Mouse (Mus musculus): ENCODE results near the gene Irx3. TPM values are rescaled to one million over a fixed set of nuclear protein-coding genes. Genes with fewer than 3 reads are reported as not detected.

The Irx3 gene
- 10 to 100 TPM; 30.0 to 41.2 TPM for total RNA-seq (2021)

GRCm38 (mm10) chr8:91801839-91802238, at the start of gene Irx3:
Gene Irx3, minus strand, starts transcription at chr8:91802067.
- peak; percentile 76 to 86 for DNase-seq
- intact Hi-C loops (cut with DNase I), result loop anchor here (2.0 to 10.0 kb wide), 5 partner anchors 50 to 923 kb away; no protein-coding TSS in a partner anchor

DNA sequence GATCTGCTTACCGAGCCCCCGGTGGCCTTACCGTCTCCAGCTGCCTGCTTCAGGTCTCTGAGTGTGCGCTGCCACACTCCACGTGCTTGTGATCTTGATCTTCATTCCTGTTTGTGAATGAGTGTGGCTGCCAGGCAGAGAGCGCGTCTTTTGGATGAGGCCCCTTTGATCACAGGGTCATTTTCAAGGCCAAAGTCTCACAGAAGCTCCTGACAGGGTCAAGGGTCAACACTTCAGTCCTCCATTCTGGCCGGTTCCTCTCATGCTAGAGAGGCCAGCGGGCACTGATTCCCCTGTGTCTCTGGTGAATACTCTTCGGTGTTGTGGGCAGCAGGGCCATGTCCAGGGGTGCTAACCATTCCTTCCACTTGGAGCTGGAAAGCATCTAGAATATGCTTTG, 49.5 kb upstream of the Irx3 start:
- no peak for DNase-seq
- intact Hi-C loops (cut with DNase I), result loop anchor here (5.0 kb wide), 1 partner anchor 49 kb away; the partner anchor contains the start of gene Irx3

- no peak for DNase-seq
- intact Hi-C loops (cut with DNase I), result loop anchor here (5.0 kb wide), 1 partner anchor 48 kb away; the partner anchor contains the start of gene Irx3
Observed at GRCm38 (mm10) chr8:91849984-91850383, 48.1 kb upstream of the Irx3 start.

DNA sequence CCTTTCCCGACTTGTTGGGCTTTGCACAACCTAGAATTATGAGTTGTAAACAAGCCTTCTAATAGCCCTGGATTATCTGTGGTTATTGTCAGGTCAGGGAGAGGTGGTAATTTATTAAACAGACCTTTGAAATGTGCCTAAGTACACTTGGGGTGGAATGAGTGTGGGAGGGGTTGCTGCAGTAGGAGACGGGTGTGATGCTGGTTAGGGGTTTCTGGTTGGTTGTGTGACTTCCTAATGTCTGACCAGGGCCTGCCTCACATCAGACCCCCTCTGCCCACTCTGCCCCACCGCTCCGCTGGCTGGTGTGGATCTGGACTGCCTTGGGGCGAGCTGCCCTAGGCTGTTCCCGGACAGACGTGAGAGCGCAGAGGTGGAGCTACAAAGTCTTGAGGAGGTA, 47.7 kb upstream of the Irx3 start:
- intact Hi-C loops (cut with DNase I), result no loop called here
- DNase-seq, result no peak

DNA sequence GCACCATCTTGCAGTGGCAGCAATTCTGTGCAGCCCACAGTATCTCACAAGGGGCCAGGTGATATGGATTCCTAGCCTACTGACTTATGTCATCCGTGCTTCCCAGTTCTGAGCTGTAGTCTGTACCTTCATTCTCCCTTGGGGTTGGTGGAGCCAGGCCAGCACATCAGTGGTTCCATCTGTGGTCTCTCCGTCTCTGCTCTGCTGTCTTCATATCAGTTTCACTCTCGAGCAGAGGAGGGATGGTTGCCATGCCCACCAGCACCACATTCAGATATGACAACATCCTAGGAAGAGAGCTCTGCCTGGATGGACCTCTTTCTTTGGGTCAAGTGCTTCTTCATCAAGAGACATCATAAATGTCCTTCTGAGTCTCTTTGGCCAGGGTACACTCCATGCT, 43.8 kb upstream of the Irx3 start:
- intact Hi-C loops (cut with DNase I), result no loop called here
- no peak for DNase-seq

- intact Hi-C loops (cut with DNase I), result no loop called here
- DNase-seq, result no peak
Observed at GRCm38 (mm10) chr8:91837131-91837530, 35.3 kb upstream of the Irx3 start.

DNA sequence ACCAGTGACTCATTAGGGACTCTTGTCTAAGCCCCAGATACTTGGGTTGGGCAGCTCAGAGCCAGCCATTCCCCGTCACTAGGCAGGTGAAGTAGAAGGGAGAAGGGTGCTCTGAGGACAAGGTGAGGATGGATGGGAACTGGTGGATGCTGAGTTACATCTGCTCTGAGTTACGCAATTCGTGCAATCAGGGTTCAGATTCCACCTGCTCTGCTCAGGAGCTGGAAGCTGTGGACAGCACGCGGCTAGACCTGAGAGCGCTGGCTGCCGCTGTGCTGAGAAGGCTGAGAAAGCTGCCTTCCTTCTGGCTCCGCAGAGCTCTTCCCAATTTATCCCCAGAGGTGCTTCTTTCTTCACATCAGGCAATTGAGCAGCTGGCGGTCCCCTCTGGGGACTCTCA, 34.8 kb upstream of the Irx3 start:
- no peak for DNase-seq
- intact Hi-C loops (cut with DNase I), result no loop called here

DNA sequence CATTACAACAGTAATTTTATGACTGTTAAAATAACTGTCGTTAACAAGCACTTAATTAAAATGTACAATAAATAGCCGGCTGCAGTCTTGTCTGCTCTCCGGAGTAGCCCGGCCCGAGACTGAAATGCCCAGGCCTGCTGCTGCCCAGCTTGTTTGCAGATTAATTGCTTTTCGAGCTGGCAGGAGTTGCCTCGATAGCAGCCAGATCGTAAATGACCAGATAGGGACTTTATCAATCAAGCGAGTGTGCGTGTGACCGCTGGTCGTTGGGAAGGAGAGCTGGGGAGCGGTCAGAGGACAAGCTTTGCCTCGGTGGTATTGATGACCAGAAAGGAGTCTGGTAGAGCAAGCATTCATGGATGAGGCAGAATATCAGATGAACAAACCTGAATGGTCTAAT, 25.8 kb upstream of the Irx3 start:
- no peak for DNase-seq
- intact Hi-C loops (cut with DNase I), result no loop called here

DNA sequence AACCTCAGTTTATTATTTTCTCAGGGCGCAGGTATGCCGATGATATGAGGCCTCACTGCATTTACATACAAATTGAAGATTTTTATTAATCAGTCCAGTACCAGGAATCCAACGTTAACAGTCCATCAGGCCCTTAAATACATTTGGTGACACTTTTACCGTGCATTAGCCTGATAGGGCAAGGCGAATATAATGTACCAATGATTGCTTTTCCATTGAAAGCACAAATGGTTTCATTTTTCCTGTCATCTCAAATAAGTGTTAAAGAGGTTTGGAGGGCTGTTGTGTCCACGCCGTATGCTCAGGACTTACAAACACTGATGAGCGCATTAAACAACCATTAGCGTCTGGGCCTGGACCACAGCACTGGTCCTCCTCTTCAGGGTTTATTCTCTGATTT, 25.3 kb upstream of the Irx3 start:
- DNase-seq, result no peak
- intact Hi-C loops (cut with DNase I), result no loop called here

GRCm38 (mm10) chr8:91823357-91823756, 21.5 kb upstream of the Irx3 start:
- no peak for DNase-seq
- intact Hi-C loops (cut with DNase I), result no loop called here

GRCm38 (mm10) chr8:91822746-91823145, 20.9 kb upstream of the Irx3 start:
- intact Hi-C loops (cut with DNase I), result no loop called here
- no peak for DNase-seq

DNA sequence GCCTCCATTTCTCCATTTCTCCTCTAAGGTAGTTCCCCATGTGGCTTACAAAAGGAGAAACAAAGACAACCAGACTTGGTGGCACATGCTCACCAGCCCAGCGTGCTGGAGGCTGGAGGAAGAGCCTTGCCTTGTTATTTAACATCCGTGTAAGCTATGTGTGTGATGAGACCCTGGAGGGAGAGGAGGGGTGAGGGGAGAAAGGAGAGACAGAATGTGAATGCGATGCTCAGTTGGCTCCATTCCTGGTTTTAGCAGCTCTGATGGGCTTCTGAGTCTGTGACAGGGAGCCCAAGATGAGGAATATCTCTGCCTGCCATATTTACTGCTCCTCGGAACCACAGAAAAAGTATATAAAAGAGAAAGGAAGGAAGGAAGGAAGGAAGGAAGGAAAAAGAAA, 20.1 kb upstream of the Irx3 start:
- DNase-seq, result no peak
- intact Hi-C loops (cut with DNase I), result no loop called here

DNA sequence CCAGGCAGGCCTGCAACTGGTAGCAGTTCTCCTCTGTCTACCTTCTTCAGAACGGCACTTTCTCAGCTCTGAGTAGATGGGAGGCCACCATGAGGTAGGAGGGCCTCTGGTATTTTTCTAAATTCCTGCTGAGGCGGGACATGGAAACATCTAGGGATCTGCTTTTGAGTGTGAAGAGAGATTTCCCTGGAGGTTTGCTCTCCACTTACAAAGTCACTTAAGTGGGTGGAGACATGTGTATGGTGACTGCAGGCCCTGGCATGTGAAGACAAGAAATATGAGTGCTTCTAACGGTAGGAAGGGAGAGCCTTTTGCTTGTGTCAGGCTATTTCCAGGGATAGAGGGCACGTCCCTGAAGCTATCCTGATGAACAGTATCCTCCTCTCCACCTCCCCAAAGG, 17.9 kb upstream of the Irx3 start:
- DNase-seq, result no peak
- intact Hi-C loops (cut with DNase I), result no loop called here

DNA sequence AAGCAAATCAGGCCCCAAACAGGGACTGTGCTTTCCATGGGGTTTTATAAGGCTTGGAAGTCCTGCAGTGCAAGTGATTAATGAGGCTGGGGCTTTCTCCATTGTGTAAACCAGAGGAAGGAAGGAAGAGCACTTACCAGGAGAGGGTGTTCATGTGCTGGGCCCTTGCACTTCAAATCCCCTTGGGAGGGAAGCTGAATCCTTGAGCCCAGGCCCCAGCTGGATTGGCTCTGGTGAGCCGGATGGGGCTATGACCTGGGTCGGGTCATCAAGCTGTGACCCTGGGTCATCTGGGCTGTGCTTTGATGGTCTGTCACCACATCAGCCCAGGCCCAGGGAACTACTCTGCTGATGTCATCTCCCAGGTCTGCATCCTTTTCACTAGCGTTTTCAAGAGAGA, 16.9 kb upstream of the Irx3 start:
- intact Hi-C loops (cut with DNase I), result no loop called here

GRCm38 (mm10) chr8:91814106-91814505, 12.2 kb upstream of the Irx3 start:
- intact Hi-C loops (cut with DNase I), result no loop called here
- DNase-seq, result peak; percentile 36 to 37

More for the DNA sequence above, 16.9 kb upstream of the Irx3 start:
- DNase-seq, result no peak

GRCm38 (mm10) chr8:91806720-91807241, 4.9 kb upstream of the Irx3 start:
- intact Hi-C loops (cut with DNase I), result loop anchor here (10.0 kb wide), 1 partner anchor 918 kb away; no protein-coding TSS in a partner anchor
- DNase-seq, result no peak

- DNase-seq, result no peak
- intact Hi-C loops (cut with DNase I), result loop anchor here (10.0 kb wide), 1 partner anchor 919 kb away; no protein-coding TSS in a partner anchor
Observed at GRCm38 (mm10) chr8:91806084-91806719, 4.3 kb upstream of the Irx3 start.

GRCm38 (mm10) chr8:91805254-91805671, 3.4 kb upstream of the Irx3 start:
- peak; percentile 34 to 60 for DNase-seq
- intact Hi-C loops (cut with DNase I), result loop anchor here (10.0 kb wide), 1 partner anchor 920 kb away; no protein-coding TSS in a partner anchor

GRCm38 (mm10) chr8:91804403-91805253, 2.8 kb upstream of the Irx3 start:
- DNase-seq, result no peak
- intact Hi-C loops (cut with DNase I), result loop anchor here (5.0 to 10.0 kb wide), 4 partner anchors 48 to 920 kb away; no protein-coding TSS in a partner anchor

DNA sequence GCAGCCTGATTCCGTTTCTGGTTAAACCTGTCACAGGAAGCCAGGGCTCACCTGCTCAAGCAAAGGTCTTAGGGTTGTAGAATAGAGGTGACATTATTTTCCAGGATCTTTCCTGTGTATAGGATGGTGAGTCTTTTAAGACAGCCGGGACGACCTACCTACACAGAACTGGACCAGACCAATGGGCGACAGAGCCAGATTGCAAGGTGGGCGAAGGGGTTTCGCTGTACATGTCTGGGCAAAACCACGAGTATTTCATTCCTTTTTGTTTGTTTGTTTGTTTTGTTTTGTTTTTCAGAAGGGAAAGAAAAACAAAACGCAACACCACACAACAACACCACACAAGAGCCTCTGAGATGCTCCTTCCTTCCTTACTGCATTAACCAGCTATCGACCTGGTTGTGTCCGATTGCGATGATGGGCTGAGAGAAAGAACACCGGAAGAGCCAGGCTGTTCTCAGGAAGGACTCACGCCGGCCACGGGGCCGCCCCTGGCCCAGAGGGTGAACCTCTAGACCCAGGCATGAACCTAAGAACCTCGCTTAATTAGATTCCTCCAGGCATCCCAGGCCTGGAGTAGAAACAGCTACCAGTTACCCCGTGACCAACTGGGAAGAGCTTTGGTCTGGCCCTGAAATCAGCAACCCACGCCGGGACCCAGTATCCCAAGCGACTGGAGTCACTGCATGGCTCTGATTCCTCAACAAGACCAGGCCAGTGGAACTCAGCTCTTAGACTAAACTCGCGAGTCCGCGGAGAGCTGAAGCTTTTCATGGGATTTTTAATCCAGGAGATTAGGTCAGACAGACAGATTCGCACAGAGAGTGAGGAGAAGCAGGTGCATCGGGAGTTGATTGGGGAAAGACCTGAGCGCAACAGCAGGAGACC, 1.9 kb upstream of the Irx3 start:
- no peak for DNase-seq
- intact Hi-C loops (cut with DNase I), result loop anchor here (5.0 to 10.0 kb wide), 4 partner anchors 49 to 921 kb away; no protein-coding TSS in a partner anchor

Data from heart, postnatal 36 days (tissue).